Mouse (Mus musculus): ENCODE measurements around the gene Btnl10.

The Btnl10 gene

DNA sequence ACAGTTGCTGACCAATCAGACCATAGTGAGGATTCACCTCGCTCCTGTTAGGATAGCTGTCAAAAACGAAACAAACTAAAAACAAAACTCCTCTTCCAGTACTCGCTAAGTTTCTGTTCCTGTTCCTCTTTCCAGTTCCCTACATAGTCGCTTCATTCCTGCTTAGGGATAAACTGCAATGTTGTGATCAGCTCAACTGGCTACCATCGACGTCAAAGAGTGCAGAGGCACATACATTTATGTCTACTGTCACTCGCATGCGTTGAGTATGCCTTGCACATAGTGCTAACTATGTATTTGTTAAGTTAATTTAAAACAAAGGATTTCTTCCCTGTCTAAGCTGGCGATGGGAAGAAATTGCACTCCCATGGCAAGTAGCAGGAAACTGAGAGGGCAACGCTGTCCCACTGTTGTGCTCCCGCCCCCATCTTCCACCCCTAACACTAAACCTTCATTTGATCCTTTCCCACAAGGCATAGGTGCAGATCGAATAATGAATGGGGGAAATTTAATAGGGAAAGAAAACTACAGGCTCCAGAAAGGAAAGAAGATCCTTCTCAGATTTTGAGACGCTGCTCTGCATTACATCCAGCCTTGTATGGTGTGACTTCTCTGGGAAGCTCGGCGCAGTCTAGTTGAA is 41.6 kb downstream of the Btnl10 start:
- DNase-seq (ENCODE audit: low spot score in 2 of 2), result no peak

DNA sequence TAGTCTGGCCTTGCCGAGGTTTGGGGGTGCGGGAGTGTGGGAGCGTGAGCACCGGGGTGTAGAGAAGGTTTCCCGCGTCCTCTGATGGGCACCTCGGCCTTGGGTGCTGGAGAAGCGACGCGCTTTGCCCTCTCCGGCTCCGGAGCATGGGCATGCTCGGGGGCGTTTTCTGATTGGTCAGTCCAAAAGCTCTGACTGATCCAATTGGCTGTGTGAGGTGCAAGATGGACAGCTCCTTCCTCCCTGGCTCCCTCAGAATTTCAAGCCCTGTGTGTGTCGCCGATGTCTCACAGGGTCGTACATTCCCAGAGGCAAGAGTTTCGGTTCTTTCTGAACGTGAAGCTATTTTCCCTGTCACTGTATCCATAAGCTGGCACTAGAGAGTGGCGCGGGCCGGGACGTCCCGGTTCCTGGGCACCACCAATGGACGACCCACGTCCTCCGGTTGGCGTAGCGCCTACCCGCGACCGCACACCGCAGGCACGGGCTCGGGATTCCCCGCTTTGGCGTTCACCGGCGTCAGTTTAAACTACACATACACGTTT is 42.3 kb downstream of the Btnl10 start:
- peak; percentile 84 to 87 for DNase-seq (ENCODE audit: low spot score in 2 of 2)

DNA sequence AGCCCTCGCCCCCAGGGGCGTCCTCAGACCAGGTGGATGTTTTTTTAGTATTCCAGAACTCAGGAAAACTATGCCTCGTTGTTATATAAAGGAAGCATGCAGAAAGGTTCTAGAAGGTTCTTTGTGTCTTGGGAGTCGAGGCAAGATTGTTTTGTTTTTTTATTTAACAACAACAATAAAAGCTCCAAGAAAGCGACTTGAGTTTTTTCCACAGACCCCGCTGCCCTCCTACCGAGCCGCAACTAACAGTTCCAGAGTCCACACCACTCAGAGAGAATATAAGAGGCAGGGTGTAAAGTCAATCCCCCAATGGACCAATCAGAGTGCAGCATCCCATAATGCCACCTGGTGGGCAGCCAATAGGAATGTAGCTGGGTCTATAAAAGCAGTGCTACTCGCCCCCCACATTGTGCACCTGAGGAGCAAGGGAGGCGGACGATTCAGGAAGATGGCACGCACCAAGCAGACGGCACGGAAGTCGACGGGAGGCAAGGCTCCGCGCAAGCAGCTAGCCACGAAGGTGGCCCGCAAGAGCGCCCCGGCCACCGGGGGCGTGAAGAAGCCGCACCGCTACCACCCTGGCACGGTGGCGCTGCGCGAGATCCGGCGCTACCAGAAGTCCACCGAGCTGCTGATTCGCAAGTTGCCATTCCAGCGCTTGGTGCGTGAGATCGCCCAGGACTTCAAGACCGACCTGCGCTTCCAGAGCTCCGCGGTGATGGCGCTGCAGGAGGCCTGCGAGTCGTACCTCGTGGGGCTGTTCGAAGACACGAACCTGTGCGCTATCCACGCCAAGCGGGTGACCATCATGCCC is 43.9 kb downstream of the Btnl10 start:
- no peak for DNase-seq (ENCODE audit: low spot score in 2 of 2)

DNA sequence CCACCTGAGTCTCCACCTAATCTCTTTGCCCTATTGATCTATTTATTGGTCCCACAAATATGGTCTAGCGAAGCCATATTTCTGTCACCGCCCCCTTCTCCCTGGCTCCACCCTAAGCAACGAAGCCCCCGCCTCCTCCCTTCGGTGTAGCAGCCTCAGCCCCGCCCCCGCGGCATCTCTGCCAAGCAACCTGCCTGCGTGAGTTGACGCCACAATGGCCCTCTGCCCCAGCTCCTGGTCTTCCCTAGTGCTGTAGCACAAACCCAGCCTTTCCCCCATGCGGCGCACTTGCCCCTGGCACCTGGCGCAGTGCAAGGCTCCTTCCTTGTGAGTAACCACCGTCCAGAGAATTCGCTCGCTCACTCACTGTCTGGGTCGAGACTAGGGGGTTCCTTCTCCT is 45.8 kb downstream of the Btnl10 start:
- no peak for DNase-seq (ENCODE audit: low spot score in 2 of 2)

DNA sequence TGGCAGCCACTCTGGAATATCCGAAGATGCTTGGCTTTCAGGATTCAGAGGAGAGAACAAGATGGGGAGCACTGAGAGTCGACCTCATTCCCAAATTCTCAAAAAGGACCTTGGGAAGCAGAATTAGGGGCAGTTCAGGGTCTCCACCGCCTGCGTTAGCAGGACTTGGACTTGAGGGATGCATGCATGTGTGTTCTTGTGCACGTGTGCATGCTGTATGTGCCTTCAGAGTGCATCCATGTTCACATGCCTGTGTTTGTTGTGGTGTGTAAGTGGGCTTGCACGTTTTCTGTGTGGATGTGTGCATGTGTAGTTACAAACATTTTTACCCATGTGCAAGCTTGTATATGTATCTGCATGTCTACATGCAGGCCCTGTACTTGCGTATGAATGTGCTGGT is 46.5 kb downstream of the Btnl10 start:
- no peak for DNase-seq (ENCODE audit: low spot score in 2 of 2)

DNA sequence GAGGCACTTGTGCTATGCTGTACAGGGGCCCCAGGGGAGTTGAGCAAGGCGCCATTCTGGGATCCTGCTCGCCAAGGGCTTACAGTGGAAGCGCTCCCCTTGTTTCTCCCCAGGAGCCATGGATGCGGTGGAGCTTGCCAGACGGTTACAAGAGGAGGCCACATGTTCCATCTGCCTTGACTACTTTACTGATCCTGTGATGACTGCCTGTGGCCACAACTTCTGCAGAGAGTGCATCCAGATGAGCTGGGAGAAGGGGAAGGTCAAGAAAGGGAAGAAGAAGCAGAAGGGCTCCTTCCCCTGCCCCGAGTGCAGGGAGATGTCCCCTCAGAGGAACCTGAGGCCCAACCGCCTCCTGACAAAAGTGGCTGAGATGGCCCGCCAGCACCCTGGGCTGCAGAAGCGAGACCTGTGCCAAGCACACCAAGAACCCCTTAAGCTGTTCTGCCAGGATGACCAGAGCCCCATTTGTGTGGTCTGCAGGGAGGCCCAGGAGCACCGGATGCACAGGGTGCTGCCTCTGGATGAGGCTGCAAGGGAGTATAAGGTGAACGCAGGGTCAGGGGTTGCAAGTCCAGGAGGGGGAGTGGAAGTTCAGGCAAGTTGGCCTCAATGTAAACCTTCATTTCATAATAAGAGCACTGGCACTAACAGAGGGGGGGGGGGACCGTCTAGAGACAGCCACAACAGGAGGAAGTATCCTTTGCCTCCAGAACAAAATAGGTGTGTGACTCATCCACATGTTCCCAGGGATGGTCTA is 47.5 kb downstream of the Btnl10 start:
- DNase-seq (ENCODE audit: low spot score in 2 of 2), result no peak

DNA sequence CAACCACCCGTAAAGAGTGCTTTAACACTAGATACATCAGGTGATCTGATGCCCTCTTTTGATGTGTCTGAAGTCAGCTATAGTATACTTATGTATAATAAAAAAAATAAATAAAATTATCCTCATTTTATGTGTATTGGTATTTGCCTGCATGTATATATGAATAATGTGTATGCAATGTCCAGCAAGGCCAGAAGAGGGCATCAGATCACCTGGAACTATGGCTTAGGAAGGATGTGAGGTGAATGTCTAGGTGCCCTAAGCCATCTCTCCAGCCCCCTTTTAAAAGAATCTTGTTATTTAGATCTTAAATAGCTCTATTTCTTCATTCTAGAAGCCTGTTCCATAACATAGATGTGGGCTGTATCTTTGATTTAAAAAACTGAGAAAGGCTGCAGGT is 49.6 kb downstream of the Btnl10 start:
- peak in 1 of 2 experiments; percentile 57 for DNase-seq (ENCODE audit: low spot score in 2 of 2)

DNA sequence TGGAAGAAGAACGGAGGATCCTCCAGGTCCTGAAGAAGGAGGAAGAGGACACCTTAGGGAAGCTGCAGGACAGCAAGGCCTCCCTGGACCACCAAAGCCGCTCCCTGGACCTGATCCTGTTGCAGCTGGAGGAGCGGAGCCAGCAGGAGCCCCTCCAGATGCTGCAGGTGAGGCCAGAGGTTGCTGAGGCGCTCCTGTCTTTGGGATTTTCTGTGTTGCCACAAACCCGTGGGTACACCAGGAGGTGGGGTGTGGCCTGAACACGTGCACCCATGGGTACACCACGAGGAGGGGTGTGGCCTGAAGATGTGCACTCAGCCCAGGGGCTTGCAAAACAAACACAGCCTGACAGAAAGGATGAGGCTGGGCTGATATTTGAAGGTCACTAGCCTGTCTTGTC is 50.8 kb downstream of the Btnl10 start:
- no peak for DNase-seq (ENCODE audit: low spot score in 2 of 2)

DNA sequence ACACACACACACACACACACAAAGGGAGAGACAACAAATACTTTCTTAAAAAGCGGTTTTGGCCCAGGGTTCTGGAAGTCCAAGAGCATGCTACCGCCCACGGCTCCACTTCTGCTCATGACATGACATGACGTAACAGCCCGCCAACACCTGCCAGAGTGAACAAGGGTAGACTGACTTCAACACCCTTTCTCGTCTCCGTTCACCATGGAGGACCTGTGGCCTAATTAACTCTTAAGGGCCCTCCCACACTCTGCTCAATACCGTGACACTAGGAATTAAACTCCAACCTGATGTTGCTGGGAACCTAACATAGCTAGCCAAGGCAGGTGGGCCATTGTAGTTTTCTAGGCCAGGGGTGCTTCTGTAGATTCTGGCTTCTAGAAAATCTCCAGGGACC is 51.3 kb downstream of the Btnl10 start:
- DNase-seq (ENCODE audit: low spot score in 2 of 2), result no peak

DNA sequence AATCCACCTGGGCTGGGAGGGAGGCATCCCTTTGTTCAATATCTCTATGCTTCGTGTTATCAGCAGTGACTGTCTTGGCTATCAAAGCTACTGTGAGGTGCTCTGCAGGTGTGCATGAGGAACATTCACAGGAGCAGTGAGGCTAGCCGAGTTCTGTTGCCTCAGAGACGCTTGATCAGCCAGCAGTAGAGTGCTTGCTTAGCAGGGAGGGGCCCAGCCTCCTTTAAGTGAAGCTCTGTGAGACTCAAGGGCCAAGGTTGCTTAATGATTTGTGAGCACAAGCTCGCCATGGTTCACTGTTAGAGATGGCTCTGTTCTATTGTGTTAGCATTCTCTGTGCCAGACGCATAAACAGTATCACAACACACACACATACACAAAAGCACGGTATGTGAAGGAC is 52.0 kb downstream of the Btnl10 start:
- no peak for DNase-seq (ENCODE audit: low spot score in 2 of 2)

DNA sequence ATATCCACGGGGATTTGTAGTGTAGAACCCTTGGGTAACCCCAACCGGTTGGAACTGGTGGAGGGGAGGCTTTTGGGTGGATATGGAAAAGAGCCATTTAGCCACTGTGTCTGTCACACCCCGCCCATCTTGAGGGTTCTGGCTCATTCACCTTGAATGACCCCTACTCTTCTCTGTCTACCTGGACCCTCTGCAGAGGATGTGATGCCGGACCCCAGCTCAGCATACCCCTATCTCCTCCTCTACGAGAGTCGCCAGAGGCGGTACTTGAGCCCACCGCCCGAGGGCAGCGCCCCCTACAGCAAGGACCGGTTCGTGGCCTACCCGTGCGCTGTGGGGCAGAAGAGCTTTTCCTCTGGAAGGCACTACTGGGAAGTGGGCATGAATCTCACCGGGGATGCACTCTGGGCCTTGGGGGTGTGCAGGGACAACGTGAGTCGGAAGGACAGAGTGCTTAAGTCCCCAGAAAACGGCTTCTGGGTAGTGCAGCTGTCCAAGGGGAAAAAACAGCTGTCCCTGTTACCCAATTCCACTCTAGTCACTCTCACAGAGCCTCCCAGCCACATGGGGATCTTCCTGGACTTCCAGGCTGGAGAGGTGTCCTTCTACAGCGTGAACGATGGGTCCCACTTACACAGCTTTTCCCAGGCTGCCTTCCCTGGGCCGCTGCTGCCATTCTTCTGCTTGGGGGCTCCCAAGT is 53.3 kb downstream of the Btnl10 start:
- DNase-seq (ENCODE audit: low spot score in 2 of 2), result no peak

DNA sequence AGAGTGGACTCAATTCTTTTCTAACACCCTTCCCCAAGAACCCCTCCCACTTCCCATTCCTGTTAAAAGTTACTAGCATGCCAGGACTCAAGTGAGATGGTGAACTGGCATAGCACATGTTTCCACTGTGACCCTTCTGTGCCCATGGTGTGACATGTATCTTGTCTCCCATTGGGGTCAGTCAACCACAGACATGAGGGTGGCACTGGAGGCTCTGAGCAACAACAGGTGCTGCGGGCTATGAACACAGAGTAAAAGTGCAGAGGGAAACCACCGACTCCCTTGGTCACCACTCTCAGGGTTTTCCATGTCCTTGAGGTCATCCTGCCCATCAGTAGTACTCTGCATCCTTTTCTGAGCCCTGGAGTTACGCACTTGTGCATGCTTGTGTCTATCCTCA is 54.1 kb downstream of the Btnl10 start:
- no peak for DNase-seq (ENCODE audit: low spot score in 2 of 2)

DNA sequence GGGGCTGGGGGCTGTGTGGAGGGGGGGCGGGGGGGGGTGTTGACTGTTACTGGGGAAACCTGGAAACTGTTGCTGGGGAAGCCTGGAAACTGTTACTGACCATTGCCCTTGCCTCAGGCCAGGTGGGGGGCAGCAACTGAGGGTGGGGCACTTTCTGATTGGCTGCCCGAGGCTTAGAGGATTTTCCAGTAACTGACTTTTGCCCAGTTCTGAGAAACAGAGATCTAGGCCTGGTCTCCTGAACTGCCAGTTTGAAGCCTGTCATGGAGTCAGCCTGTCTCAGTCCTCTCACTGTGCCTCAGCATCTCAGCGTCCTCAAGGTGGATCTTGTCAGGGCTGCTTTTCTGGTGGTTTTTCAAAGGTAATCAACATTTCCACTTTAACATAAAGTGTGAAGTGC is 56.7 kb downstream of the Btnl10 start:
- no peak for DNase-seq (ENCODE audit: low spot score in 2 of 2)
